Mouse (Mus musculus) C2C12 (cell line): ENCODE data around the gene Pip5k1a. TPM values are rescaled to one million over a fixed set of nuclear protein-coding genes. Genes with fewer than 3 reads are reported as not detected.
"Not testable (repeated sequence)": the region's sequence is repeated elsewhere in the genome, so short reads cannot be mapped to it uniquely, and the experiment has no call there.

ENCODE experiments used
- H3K27me3 ChIP-seq: one replicate; pipeline ENCODE4 v1.6.1; 2011; ENCODE audit not compliant: control insufficient read depth, insufficient read depth, insufficient read length
- H3K36me3 ChIP-seq: one replicate; pipeline ENCODE4 v1.6.1; 2011; ENCODE audit not compliant: control insufficient read depth, insufficient read depth
- H3K4me3 ChIP-seq: one replicate; pipeline ENCODE4 v1.5.1; 2011; ENCODE audit warnings: mild to moderate bottlenecking, control low read depth; ENCODE audit not compliant: poor library complexity, insufficient read depth, severe bottlenecking
- H3K79me2 ChIP-seq: one replicate; pipeline ENCODE4 v1.6.1; 2011; ENCODE audit not compliant: control insufficient read depth, insufficient read depth
- H3K79me3 ChIP-seq: one replicate; pipeline ENCODE4 v1.6.1; 2011; ENCODE audit warnings: low read depth, control low read depth
- H3ac ChIP-seq: one replicate; pipeline ENCODE3; 2011; ENCODE audit warnings: low read depth; ENCODE audit not compliant: control insufficient read depth, insufficient read length
- CEBPB ChIP-seq: IDR thresholded peaks from one replicate; pipeline ENCODE4 v1.6.1; 2011; ENCODE audit warnings: low read depth, mild to moderate bottlenecking, control low read depth, moderate library complexity
- CTCF ChIP-seq: IDR thresholded peaks from one replicate; pipeline ENCODE4 v1.5.1; 2011; ENCODE audit not compliant: control insufficient read depth, insufficient read depth, insufficient read length
- FOSL1 ChIP-seq: IDR thresholded peaks from one replicate; pipeline ENCODE4 v1.8.0; 2011; ENCODE audit warnings: mild to moderate bottlenecking, low read length; ENCODE audit not compliant: poor library complexity, insufficient read depth, severe bottlenecking
- MAX ChIP-seq: IDR thresholded peaks from one replicate; pipeline ENCODE4 v1.6.1; 2011; ENCODE audit warnings: mild to moderate bottlenecking, control low read depth
- MYOD1 ChIP-seq: IDR thresholded peaks from one replicate; pipeline ENCODE4 v1.6.1; 2011; ENCODE audit warnings: low read depth; ENCODE audit not compliant: control insufficient read depth, insufficient read length
- MYOG ChIP-seq: IDR thresholded peaks from one replicate; pipeline ENCODE4 v1.6.1; 2011; ENCODE audit not compliant: control insufficient read depth, insufficient read length; ENCODE audit errors: extremely low read depth
- USF1 ChIP-seq: IDR thresholded peaks from one replicate; pipeline ENCODE4 v1.6.1; 2011; ENCODE audit warnings: low read depth, mild to moderate bottlenecking, control low read depth, moderate library complexity
- polyA plus RNA-seq: library from polyadenylated mRNA; unstranded; fragments of >200 nt; fragmentation: generic; extraction: Trizol; gene quantifications from one replicate; pipeline ENCODE4 v1.2.1, GENCODE M21; 2012; ENCODE audit warnings: missing spikeins

The Pip5k1a gene
- polyA plus RNA-seq, 1 experiment = 21.2 TPM

DNA sequence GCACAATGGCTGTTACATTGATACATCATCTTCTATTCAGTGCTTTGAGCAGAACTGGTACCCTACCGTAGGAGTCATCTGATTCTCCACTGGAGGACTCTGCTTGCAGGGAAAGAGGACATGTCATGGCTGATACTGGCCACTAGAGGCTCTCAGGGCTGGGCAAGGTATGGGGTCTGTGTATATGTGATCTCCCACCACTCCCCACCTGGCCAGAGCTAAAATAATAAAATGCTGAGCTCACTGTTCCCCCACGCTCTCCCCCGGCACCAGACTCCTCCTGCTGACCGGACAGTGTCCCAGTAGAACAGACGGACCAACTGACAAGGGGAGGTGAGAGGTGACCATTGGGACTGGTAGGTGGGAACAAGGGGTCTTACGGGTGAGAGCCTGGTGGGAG lies 17.5 kb upstream of the Pip5k1a start, which contains the start of gene Tmod4:
Gene Tmod4, plus strand, starts transcription at position 231 of the 400 bp plus-strand sequence.
- Histone ChIP-seq H3K4me3 (no peak within 1 kb of the TSS), H3ac (no peak within 1 kb of the TSS), H3K36me3 (peaks cover 45% of the 10 kb centered on the region), H3K79me2 (no peaks in the 10 kb centered on the region), H3K79me3 (no peaks in the 10 kb centered on the region), H3K27me3 (no peaks in the 10 kb centered on the region)
- TF ChIP-seq FOSL1 (no peak), CEBPB (no peak), MAX (no peak), CTCF (no peak), MYOD1 (no peak), USF1 (no peak), MYOG (no peak)

DNA sequence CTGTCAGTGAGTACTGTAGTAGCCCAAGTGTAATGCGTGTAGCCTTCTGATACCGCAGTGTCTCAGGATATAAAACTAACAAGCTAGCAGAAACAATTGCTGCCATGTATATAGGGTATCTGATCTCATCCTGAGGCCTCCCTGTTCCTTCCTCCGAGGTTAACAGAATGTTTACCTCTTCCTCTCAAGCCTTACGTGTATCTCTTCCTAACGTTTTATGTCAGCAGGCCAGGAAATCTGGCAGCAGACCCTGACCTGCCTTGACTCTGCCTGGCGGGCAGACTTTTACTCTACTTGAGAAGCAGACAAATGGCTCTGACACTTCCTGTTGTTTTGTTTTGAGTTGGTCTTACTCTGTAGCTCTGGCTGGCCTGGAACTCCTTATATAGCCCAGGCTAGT lies 14.8 kb upstream of the Pip5k1a start:
- H3K27me3 ChIP-seq = no peaks in the 10 kb centered on the region
- TF ChIP-seq CTCF (no peak), FOSL1 (no peak), USF1 (no peak), MYOG (no peak), MAX (no peak), MYOD1 (no peak), CEBPB (no peak)
- no peak overlapping the region for H3K4me3 ChIP-seq
- peaks cover 55% of the 10 kb centered on the region for H3K36me3 ChIP-seq
- no peaks in the 10 kb centered on the region for H3K79me3 ChIP-seq
- no peak overlapping the region for H3ac ChIP-seq
- no peaks in the 10 kb centered on the region for H3K79me2 ChIP-seq

DNA sequence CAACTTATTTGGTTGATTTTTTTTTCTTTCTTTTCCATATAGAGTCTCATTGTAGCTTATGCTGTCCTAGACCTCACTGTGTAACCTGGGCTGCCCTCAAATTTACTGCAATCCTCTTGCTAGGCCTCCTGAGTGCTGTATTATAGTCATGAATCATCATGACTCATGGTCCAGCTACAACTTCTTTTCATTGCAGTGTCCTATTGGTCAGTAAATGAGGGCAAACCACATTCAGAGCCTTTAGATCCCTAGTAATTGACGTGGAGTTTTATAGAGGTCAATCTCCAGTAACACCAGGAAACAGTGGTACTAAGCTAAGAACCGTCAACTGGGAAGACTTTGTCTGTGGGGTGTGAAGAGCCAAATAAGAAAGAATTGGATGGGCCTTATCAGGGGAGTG lies 11.0 kb upstream of the Pip5k1a start:
- Histone ChIP-seq H3K27me3 (no peaks in the 10 kb centered on the region), H3K4me3 (no peak overlapping the region), H3K36me3 (peaks cover 62% of the 10 kb centered on the region), H3ac (no peak overlapping the region), H3K79me2 (peaks cover 17% of the 10 kb centered on the region), H3K79me3 (peaks cover 12% of the 10 kb centered on the region)
- TF ChIP-seq MAX = peak; percentile 30
- peak; percentile 91 for TF ChIP-seq FOSL1
- TF ChIP-seq MYOG = no peak

DNA sequence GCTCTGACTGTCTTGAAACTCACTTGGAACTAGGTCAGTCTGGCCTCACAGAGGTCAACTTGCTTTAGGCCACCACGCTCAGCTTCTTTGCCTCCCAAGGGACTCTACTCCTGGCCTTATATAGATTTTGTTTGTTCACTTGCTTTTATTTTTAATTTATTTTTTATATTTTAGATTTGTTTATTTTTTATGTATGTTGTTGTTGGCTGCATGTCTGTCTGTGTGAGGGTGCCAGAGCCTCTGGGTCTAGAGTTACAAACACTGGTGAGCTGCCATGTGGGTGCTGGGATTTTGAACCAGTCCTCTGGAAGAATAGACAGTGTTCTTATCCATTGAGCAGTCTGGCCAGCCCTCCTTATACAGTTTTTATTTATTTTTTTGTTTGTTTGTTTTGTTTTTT lies 6.0 kb upstream of the Pip5k1a start:
- Histone ChIP-seq H3K79me3 (peaks cover 25% of the 10 kb centered on the region), H3K27me3 (no peaks in the 10 kb centered on the region), H3K79me2 (peaks cover 36% of the 10 kb centered on the region), H3K4me3 (no peak overlapping the region), H3K36me3 (peaks cover 21% of the 10 kb centered on the region), H3ac (no peak overlapping the region)
- no peak for TF ChIP-seq MYOG
- no peak for TF ChIP-seq CEBPB
- TF ChIP-seq MAX = no peak
- TF ChIP-seq CTCF = no peak
- no peak for TF ChIP-seq USF1
- no peak for TF ChIP-seq FOSL1
- no peak for TF ChIP-seq MYOD1

DNA sequence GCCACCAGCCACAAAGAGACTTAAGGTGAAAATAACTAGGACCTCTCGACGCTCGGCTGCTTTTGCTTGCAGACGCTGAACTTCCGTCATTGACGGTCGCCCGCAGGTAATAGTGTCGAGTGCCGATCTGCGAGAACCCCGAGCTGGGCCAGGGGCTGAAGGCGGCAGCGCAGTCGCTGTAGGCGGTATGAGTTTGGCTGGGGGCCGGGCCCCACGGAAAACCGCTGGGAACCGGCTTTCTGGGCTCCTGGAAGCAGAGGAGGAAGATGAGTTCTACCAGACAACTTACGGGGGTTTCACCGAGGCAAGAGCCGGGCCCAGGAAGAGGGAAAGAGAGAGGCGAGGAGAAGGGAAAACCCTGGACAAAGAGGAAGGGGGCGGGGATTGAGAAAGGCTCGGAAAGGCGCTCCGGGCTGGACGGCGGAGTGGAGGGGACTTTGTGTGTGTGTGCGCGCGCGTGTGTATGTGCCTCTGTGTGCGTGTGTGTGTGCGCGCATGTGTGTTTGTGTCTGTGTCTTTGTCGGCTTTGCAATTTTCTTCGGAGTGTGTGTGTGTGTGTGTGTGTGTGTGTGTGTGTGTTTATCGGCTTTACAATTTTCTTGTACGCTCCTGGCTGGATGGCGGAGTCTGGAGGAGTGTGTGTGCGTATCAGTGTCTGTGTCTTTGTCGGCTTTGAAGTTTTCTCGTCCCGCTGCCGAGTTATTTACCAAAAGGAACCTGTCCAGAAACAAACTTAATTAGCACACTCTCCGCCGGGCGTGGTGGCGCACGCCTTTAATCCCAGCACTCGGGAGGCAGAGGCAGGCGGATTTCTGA lies 4.4 kb upstream of the Pip5k1a start, which contains the start of gene Vps72:
Gene Vps72, plus strand, starts transcription at position 112 of the 816 bp plus-strand sequence.
- Histone ChIP-seq H3K36me3 (peaks cover 19% of the 10 kb centered on the region), H3K4me3 (peak within 1 kb of the TSS; percentile 66), H3K79me3 (peaks cover 28% of the 10 kb centered on the region), H3ac (peak within 1 kb of the TSS; percentile 75), H3K79me2 (peaks cover 41% of the 10 kb centered on the region), H3K27me3 (no peaks in the 10 kb centered on the region)
- TF ChIP-seq CTCF (no peak), MAX (no peak), MYOD1 (no peak), FOSL1 (no peak), USF1 (no peak), CEBPB (no peak), MYOG (no peak)

DNA sequence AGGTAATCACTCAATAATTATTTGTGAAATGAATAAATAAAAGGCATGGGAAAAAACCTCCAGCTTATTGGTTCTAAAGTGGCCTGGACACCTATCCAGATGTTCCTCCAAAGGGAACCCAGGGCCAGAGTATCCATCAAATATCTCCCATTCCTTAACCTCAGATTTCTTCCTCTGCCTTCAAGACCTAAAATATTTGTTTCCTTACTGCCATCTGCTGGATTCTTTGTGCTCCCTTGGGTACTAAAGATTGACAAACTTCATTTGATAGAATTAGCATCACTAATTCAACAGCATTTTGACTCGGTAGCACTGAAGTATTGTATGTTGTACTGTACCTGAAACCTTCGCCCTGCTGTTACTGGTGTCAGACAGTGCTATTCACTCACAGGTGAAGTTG lies 1.2 kb upstream of the Pip5k1a start:
- peaks cover 46% of the 10 kb centered on the region for H3K79me3 ChIP-seq
- TF ChIP-seq MYOG = no peak
- TF ChIP-seq FOSL1 = no peak
- no peak for TF ChIP-seq USF1
- no peak for TF ChIP-seq MAX
- no peak for TF ChIP-seq CEBPB
- TF ChIP-seq CTCF = no peak
- no peak for TF ChIP-seq MYOD1
- no peak overlapping the region for H3K4me3 ChIP-seq
- H3K36me3 ChIP-seq = no peaks in the 10 kb centered on the region
- H3K27me3 ChIP-seq = no peaks in the 10 kb centered on the region
- H3ac ChIP-seq = no peak overlapping the region
- peaks cover 58% of the 10 kb centered on the region for H3K79me2 ChIP-seq

DNA sequence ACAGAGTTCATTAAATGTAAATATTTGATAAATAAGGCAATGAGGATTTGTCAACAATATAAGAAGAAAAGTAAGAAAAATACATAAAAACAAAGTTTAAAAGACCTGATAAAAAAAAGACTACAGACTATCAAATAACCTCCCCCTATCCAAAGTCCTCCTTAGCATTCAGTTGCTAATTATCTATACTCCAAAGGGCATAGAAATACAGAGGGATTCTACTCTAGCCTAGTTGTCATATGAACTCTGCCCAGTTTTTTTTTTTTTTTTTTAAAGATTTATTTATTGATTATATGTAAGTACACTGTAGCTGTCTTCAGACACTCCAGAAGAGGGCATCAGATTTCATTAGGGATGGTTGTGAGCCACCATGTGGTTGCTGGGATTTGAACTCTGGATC lies 578 bp upstream of the Pip5k1a start:
- Histone ChIP-seq H3K79me2 (peaks cover 58% of the 10 kb centered on the region), H3K79me3 (peaks cover 44% of the 10 kb centered on the region)
- H3K36me3 ChIP-seq, H3K27me3 ChIP-seq, H3K4me3 ChIP-seq, H3ac ChIP-seq: not testable (repeated sequence)
